Mouse (Mus musculus) megakaryocyte progenitor cell, adult 5-6 weeks (primary cell): ENCODE data around the gene Trabd2b. TPM values are rescaled to one million over a fixed set of nuclear protein-coding genes. Genes with fewer than 3 reads are reported as not detected.
A peak's percentile ranks its signal among the peaks of the same experiment; 100 is the strongest.

ENCODE experiments used
- ATAC-seq: replicated peaks from 2 replicates; pipeline ENCODE4 v1.8.0; 2016; ENCODE audit warnings: mild to moderate bottlenecking, moderate TSS enrichment, inconsistent platforms; ENCODE audit not compliant: poor library complexity
- total RNA-seq, 2 experiments: library from RNA; stranded (forward) in 1 of 2; stranded (reverse) in 1 of 2; fragments of 157-497, 149-512 nt in 1 of 2; fragments of 200-1000 nt in 1 of 2; gene quantifications; 2 replicates each; pipeline versions ENCODE4 v1.2.3 to v1.2.4; 2015 to 2017

Gene Trabd2b
- total RNA-seq, 2 experiments from 2014 or later, result not detected

GRCm38 (mm10) chr4:114435381-114435780 is 28.9 kb downstream of the Trabd2b start:
- no peak for ATAC-seq

GRCm38 (mm10) chr4:114438764-114439163 is 32.2 kb downstream of the Trabd2b start:
- ATAC-seq, result peak; percentile 42; the same call in 1 of the 2 replicates

- no peak for ATAC-seq
Measured at GRCm38 (mm10) chr4:114442186-114442585, 35.7 kb downstream of the Trabd2b start.

DNA sequence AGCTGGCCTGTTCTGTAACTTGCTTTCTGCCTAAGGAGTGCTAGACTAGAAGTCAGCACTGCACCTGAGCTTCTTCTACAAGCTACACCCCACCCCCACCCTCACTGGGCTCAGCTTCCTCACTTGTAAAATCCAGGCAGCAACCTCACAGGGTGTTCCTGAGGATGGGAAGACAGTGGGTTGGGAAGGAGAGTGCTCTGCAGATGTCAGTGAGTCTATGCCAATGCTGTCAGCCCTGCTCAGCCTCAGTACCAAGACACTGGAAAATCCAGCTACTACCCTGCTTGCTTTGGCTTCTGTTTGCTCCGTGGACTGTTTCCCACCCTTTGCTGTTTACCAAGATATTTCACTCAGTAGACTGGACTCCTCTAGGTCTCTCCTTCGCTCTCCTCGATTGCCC is 36.1 kb downstream of the Trabd2b start:
- no peak for ATAC-seq

DNA sequence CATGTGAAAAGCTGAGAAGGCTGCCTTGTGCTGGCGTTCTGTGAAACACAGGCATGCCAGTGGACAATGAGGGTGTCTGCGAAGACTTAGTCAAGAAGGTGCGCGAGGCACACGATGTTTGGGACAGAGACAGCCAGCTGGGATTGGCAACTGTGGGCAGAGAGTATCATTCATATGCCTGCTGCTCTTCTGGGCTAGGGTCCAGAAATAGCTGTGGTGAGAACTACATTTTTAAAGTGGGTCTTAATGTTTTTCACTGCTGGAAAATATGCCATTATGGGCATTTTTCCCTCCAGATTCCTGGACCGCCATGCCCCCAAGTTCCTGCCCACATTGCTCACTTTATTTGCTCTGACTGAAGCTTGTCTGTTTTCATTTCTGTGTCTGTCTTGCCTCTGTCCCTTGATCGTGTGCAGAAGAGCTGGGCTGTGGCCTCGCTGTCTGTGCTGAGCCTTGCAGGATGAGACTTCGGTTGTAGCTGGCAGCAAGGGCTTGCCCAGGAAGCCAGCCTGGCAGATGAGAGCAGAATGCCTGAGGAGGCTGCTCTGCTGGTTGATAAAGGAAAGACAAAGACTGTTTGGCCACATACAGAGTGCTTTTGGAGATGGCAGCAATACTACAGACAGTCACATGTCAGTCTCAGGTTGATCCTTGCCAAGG is 42.0 kb downstream of the Trabd2b start:
- no peak for ATAC-seq

- no peak for ATAC-seq
Measured at GRCm38 (mm10) chr4:114453101-114453500, 46.6 kb downstream of the Trabd2b start.

DNA sequence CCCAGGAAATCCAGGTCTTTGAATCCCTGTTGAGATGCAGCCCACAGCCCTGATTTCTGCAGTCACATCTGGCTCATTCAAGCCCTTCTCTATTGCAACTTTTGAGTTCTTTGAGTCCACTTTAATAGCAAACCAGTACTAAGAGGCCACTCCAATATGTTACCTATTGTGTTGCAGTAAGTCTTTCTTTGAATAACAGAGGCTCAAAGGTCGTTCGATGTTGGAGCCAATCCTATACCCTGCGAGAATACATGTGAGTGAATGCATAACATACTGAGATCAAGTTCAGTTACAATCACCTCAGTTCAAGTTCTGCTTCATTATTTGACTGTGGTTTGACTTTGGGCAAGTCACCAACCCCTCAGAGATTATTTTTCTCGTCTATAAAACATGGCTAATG is 47.5 kb downstream of the Trabd2b start:
- ATAC-seq, result no peak

DNA sequence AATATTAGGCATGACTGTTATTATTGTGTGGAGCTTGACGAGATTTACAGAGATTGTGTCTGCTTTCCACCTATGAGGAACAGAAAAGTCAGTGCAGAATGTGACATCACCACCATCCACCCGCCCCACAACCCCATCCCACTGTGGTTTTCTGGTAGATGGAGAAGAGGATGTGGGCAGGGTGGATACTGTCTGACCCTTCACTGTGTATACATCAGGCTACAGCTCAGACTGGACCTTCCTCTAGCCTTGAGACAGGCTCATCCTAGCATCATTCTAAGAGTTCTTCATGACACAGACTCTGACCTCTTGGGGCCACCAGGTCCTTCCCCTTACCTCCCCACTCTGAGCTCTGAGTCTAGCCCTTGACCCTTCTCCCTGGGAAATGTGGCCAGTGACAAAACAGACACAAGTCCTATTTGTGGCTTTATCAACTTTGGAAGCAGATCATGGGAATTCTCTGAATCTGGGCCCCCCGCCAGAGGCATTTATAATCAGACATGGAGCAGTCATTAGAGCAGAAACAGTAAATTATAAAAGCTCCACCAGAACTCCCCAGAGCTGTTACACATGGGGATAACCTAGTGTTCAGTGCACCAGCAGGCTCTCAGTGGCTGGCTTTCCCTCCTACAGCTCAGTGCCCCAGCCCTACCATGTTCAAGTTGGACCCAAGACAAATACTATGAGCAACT is 48.1 kb downstream of the Trabd2b start:
- ATAC-seq, result no peak

- ATAC-seq, result no peak
Measured at GRCm38 (mm10) chr4:114457111-114457510, 50.6 kb downstream of the Trabd2b start.

DNA sequence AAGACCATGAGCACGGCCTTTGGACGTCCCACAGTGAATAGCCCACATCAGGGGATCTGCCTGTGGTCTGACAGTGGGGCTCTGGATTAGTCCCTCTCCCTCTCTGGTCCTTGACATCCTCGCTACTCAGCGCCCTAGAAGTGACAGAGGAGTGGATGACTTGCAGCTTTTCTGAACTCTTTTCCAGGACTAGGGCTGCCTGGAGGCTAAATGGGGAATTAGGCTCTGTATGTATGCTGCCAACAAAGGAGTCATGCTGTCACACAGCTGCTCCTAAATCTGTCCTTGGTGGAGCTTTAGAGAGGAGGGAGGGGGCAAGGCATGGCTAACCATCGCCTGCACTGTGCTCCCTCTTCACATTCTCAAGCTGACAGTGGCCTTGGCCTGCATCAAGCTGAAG is 53.1 kb downstream of the Trabd2b start:
- no peak for ATAC-seq

DNA sequence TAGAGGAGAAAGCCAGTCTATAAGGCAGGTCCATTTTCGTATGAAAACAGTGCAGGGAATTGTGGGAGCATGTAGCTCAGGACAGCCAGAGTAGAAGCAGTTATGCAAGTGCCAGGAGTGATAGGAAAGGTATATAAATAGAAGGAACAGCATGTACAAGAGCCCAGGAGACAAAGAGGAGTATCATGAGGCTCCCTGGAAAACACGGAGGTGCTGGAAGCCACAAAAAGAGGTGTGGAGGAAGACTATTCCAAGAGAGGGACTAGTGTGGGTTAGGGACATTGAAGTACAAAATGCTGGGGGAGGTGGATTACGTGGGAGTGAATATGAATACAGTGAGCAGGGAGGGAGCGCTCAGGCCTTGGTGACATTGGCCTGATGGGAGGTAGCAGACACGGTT is 53.9 kb downstream of the Trabd2b start:
- ATAC-seq, result no peak

GRCm38 (mm10) chr4:114461093-114461492 is 54.6 kb downstream of the Trabd2b start:
- no peak for ATAC-seq

DNA sequence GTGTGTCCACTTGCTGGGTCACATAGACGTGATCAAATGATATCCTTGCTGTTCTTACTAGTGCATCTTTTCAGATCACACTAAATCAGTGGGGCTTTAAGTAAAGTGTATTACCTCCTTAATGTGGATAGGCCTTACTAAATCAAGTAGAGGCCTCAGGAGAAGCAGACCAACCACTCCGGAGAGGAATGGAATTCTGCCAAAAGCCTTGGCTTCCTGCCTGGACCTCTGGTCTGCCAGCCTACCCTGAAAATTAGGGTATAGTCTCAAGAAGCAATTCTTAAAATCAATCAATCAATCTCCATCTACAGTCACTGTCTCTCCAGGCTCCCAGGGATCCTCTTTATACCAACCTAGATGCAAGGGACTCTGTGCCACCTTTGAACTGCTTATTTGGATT is 59.1 kb downstream of the Trabd2b start:
- ATAC-seq, result no peak

- peak; percentile 24; the same call in 1 of the 2 replicates for ATAC-seq
Measured at GRCm38 (mm10) chr4:114467371-114468094, 61.0 kb downstream of the Trabd2b start.

GRCm38 (mm10) chr4:114468095-114468429 is 61.5 kb downstream of the Trabd2b start:
- ATAC-seq, result peak; percentile 52

GRCm38 (mm10) chr4:114469881-114470280 is 63.4 kb downstream of the Trabd2b start:
- ATAC-seq, result no peak

GRCm38 (mm10) chr4:114472143-114472542 is 65.6 kb downstream of the Trabd2b start:
- no peak for ATAC-seq

GRCm38 (mm10) chr4:114476316-114476715 is 69.8 kb downstream of the Trabd2b start:
- no peak for ATAC-seq

DNA sequence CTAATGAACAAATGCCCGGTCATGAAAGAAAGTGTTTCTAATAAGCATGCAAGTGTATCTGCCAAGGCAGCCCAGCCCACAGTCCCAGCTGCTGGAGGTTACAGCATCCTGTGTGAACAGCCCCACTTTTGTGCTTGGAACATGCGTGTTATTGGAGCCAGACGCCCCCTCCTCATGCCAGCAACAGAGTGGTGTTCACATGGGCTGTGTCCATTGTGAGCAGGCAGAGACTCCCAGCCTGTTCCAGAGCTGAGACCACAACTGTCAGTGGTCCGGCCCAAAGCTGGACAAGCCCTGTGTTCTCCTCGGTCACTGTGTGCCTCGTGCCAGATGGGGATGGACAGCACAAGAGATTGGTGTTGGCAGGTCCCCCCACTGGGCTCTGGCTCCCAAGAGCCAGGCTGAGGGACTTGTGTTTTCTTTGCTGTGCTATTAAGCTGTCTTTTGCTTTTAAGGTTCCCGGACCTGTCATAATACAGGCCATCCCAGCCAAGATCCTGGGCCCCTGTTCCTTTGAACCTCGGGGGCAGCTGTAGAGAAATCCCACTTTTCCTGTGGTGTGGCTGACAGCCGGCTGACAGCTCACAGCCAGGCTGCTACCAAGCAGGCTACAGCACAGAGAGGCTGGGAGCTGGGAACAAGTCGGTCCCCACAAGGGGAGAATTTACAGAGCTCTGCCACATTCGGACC is 70.7 kb downstream of the Trabd2b start:
- no peak for ATAC-seq

- ATAC-seq, result no peak
Measured at GRCm38 (mm10) chr4:114481518-114481917, 75.0 kb downstream of the Trabd2b start.

- no peak for ATAC-seq
Measured at GRCm38 (mm10) chr4:114484173-114484572, 77.6 kb downstream of the Trabd2b start.
